ENCODE assay signal across 1 mouse cellular context in genomic region chr16:95100954-95101353, GRCm38 (mm10).
TF ChIP-seq lines count a peak whose summit lies in the region.

No protein-coding gene starts in this region.

TF ChIP-seq in MEL, 35 proteins besides CTCF, POLR2A, EP300 and RAD21 (continued from another document):
- TF ChIP-seq JUND (IDR thresholded peaks at IDR 0.05; ENCODE audit: low read depth, low read length) (no peak), POLR2AphosphoS2 (IDR thresholded peaks at IDR 0.05; ENCODE audit: low read length) (no peak), BHLHE40 (IDR thresholded peaks at IDR 0.05; ENCODE audit: borderline replicate concordance, low read depth, low read length) (peak; percentile 59; the same call in 1 of the 2 replicates), NRF1 (IDR thresholded peaks at IDR 0.05; ENCODE audit: insufficient read depth, low read depth, low read length, poor library complexity, severe bottlenecking) (no peak), MXI1 (IDR thresholded peaks at IDR 0.05; ENCODE audit: low read depth, low read length) (peak; percentile 38; the same call in 1 of the 2 replicates), ZKSCAN1 (IDR thresholded peaks at IDR 0.05; ENCODE audit: low read depth, low read length) (no peak), SMC3 (IDR thresholded peaks at IDR 0.05; ENCODE audit: low read depth, low read length) (no peak), UBTF (IDR thresholded peaks at IDR 0.05; ENCODE audit: borderline replicate concordance, insufficient read depth, low read depth, low read length) (no peak), TAL1 (IDR thresholded peaks at IDR 0.05; ENCODE audit: low read length) (peak; percentile 49), MAZ (IDR thresholded peaks at IDR 0.05; ENCODE audit: low read depth, low read length) (no peak), MAX (IDR thresholded peaks at IDR 0.05; ENCODE audit: low read length) (no peak), USF1 (IDR thresholded peaks at IDR 0.05; ENCODE audit: low read depth, low read length) (peak; percentile 91), GABPA (IDR thresholded peaks at IDR 0.05; ENCODE audit: low read depth, low read length) (no peak), HCFC1 (IDR thresholded peaks at IDR 0.05; ENCODE audit: low read depth, low read length) (no peak), ZMIZ1 (IDR thresholded peaks at IDR 0.05; ENCODE audit: low read depth, low read length) (no peak), RCOR1 (IDR thresholded peaks at IDR 0.05; ENCODE audit: low read depth, low read length) (peak; percentile 61; the same call in 1 of the 2 replicates), ELF1 (IDR thresholded peaks at IDR 0.05; ENCODE audit: low read depth, low read length) (no peak), NELFE (IDR thresholded peaks at IDR 0.05; ENCODE audit: low read depth, low read length) (no peak), ETS1 (IDR thresholded peaks at IDR 0.05; ENCODE audit: low read depth, low read length) (peak; percentile 72)
